Mouse (Mus musculus): ENCODE measurements around the gene Irf7.

DNA sequence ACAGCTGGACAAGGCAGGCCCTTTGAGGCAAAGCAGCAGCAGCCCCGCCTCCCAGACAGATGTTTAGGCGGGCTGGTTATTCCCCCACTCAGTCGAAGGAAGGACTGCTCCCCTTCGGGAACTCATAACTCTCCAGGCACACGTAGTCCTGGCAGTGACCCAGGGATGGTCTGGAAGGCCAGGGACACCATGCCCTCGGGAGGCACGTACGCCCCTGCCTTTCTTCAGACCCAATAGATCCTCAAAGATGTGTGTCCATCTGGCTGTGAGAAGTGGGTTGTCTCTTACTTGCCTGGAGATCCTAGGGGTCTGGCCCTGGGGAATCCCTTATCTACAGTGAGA lies 44.2 kb downstream of the Irf7 start:
- no peak for TF ChIP-seq CTCF (IDR thresholded peaks at IDR 0.05; ENCODE audit: borderline replicate concordance, insufficient read depth, low read length)
- TF ChIP-seq POLR2A (IDR thresholded peaks at IDR 0.05; ENCODE audit: low read depth, low read length) = peak; percentile 78
